Mouse (Mus musculus): ENCODE data around the gene Eif4e. TPM values are rescaled to one million over a fixed set of nuclear protein-coding genes. Genes with fewer than 3 reads are reported as not detected.
A peak's percentile ranks its signal among the peaks of the same experiment; 100 is the strongest.

Gene Eif4e
- total RNA-seq (2014; rRNA removed) (115 and 121 TPM in 2 replicates), polyA plus RNA-seq (2015; fragmentation: Nextera tagmentation; extraction: Ambion mirVana) (322 and 355 TPM in 2 replicates)

DNA sequence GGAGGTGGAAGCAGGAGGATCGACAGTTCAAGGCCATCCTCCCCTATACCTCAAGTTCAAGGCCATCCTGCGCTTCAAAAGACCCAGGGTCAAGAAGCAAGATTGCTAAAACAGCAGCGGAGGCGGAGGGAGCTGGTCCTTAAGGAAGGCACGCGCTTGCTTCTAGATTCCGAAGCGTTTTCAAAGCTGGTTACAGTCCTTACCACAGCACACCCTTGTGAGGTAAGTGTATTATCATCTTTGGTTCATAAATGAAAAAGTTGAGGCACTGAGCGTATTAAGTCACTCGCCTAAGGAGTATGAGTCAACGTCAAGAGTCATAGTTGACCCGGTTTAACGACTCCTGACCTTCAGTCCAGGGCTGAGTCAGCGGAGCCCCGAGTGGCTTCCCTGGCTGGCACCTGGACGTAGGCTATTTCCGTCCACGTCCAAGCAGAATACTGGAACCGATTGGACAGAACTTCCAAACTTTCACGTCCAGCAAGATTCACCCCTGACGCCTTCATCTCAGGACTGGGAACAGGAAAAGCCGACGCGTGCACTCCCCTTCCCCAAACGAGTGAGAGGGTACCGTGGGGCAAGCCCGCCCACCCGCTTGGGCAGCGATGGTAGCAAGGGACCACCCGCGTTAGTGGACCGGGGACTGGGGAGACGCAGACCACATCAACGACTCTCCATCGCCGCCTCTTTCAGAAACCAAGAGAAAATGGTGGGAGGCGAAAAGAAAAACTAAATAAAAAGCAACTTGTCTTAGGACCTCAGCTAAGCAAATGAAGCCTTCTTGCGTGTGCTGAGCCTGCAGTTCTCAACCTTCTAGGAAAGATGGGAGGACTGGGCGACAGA lies at the start of gene Eif4e:
Eif4e (plus strand) TSS at position 107 of the 843 bp plus-strand sequence.
- Histone ChIP-seq H3K4me3 (ENCODE audit: low read depth, low read length) (peak within 1 kb of the TSS; percentile 100), H3K9me3 (ENCODE audit: low read length) (no peaks in the 10 kb centered on the region), H3K27me3 (ENCODE audit: insufficient read depth, low read length) (no peaks in the 10 kb centered on the region; the same call in 1 of the 2 replicates), H3K9ac (peak within 1 kb of the TSS; percentile 42), H3K4me1 (ENCODE audit: insufficient read depth) (peaks cover 21% of the 10 kb centered on the region; the same call in 1 of the 2 replicates), H3K27ac (ENCODE audit: low read depth, low read length) (peak within 1 kb of the TSS; percentile 36), H3K36me3 (ENCODE audit: insufficient read depth) (no peaks in the 10 kb centered on the region), H3K4me2 (ENCODE audit: low read depth) (peak within 1 kb of the TSS; percentile 93)
- DNase-seq (no peak), ATAC-seq (peak; percentile 1; the same call in 1 of the 2 replicates)
- no peak for TF ChIP-seq CTCF (IDR thresholded peaks at IDR 0.05; ENCODE audit: low read depth)
- WGBS = 3% methylated on average over 39 of the region's 39 CpGs

DNA sequence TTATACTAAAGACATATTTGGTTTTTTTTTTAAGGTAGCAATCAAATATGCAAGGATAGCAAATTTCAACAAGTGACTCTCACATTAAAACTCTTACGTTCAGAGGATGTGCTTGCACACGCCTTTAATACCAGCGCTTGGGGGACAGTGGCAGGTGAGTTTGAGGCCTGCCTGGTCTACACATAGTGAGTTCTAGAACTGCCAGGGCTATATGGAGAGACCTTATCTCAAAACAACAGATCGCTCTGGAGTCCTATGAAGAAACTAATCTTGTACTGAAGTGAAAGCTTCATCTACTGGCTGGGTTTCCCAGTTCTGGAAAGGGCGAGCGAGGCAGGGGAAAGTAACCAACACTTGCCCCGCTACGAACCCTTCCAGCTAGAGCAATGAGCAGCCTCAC lies 46.5 kb upstream of the Eif4e start:
- no peak overlapping the region for H3K4me3 ChIP-seq (ENCODE audit: low read depth, low read length)
- WGBS = 96% methylated on average over 8 of the region's 8 CpGs
- no peaks in the 10 kb centered on the region for H3K4me1 ChIP-seq (ENCODE audit: insufficient read depth)
- no peak overlapping the region for H3K27ac ChIP-seq (ENCODE audit: low read depth, low read length)
- H3K36me3 ChIP-seq (ENCODE audit: insufficient read depth) = peaks cover 18% of the 10 kb centered on the region
- no peaks in the 10 kb centered on the region for H3K27me3 ChIP-seq (ENCODE audit: insufficient read depth, low read length)
- ATAC-seq (no peak), DNase-seq (no peak)
- TF ChIP-seq CTCF (IDR thresholded peaks at IDR 0.05; ENCODE audit: low read depth) = no peak
- H3K4me2 ChIP-seq (ENCODE audit: low read depth) = no peak overlapping the region
- H3K9me3 ChIP-seq (ENCODE audit: low read length) = no peaks in the 10 kb centered on the region
- no peak overlapping the region for H3K9ac ChIP-seq

GRCm38 (mm10) chr3:138481526-138482284 lies 44.3 kb upstream of the Eif4e start:
- H3K27ac ChIP-seq (ENCODE audit: low read depth, low read length) = no peak overlapping the region

DNA sequence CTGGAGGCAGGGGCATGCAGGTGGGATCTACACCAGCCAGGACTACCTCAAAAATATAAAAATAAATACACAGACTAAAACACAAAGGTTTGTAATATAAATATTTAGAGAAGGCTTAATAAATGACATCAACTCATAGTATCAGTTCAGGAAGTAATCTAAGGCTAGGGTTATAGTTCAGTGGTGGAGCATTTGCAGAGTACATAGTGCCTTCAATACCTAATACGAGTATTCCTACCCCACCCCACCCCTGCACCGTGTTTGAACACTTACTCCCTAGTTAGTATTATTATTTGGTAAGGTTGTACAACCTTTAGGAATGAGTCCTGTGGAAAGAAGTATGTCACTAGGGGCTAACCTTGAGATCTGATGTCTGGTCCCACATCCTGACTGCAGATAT lies 42.7 kb upstream of the Eif4e start:
- Histone ChIP-seq H3K36me3 (ENCODE audit: insufficient read depth) (peaks cover 16% of the 10 kb centered on the region), H3K4me2 (ENCODE audit: low read depth) (no peak overlapping the region), H3K9me3 (ENCODE audit: low read length) (no peaks in the 10 kb centered on the region), H3K4me3 (ENCODE audit: low read depth, low read length) (no peak overlapping the region), H3K4me1 (ENCODE audit: insufficient read depth) (no peaks in the 10 kb centered on the region), H3K27ac (ENCODE audit: low read depth, low read length) (no peak overlapping the region), H3K9ac (no peak overlapping the region), H3K27me3 (ENCODE audit: insufficient read depth, low read length) (no peaks in the 10 kb centered on the region)
- WGBS = 92% methylated on average over 2 of the region's 2 CpGs
- TF ChIP-seq CTCF (IDR thresholded peaks at IDR 0.05; ENCODE audit: low read depth) = no peak
- ATAC-seq = no peak
- DNase-seq = no peak

More at GRCm38 (mm10) chr3:138481526-138482284, 44.3 kb upstream of the Eif4e start:
- no peaks in the 10 kb centered on the region for H3K4me1 ChIP-seq (ENCODE audit: insufficient read depth)
- 48% methylated on average over 14 of the region's 14 CpGs for WGBS
- TF ChIP-seq CTCF (IDR thresholded peaks at IDR 0.05; ENCODE audit: low read depth) = no peak
- ATAC-seq (no peak), DNase-seq (no peak)
- H3K9me3 ChIP-seq (ENCODE audit: low read length) = no peaks in the 10 kb centered on the region
- H3K4me3 ChIP-seq (ENCODE audit: low read depth, low read length) = no peak overlapping the region
- no peak overlapping the region for H3K4me2 ChIP-seq (ENCODE audit: low read depth)
- H3K36me3 ChIP-seq (ENCODE audit: insufficient read depth) = peaks cover 18% of the 10 kb centered on the region
- H3K27me3 ChIP-seq (ENCODE audit: insufficient read depth, low read length) = no peaks in the 10 kb centered on the region
- no peak overlapping the region for H3K9ac ChIP-seq

- H3K27ac ChIP-seq (ENCODE audit: low read depth, low read length) = peak overlapping the region; percentile 80
- peak overlapping the region; percentile 72 for H3K9ac ChIP-seq
- H3K27me3 ChIP-seq (ENCODE audit: insufficient read depth, low read length) = no peaks in the 10 kb centered on the region
- TF ChIP-seq CTCF (IDR thresholded peaks at IDR 0.05; ENCODE audit: low read depth) = no peak
- peak; percentile 13 for ATAC-seq
- H3K9me3 ChIP-seq (ENCODE audit: low read length) = no peaks in the 10 kb centered on the region
- 0 out of 2 replicates have a peak, but pooled peaks cover 2% of the 10 kb centered on the region for H3K4me1 ChIP-seq (ENCODE audit: insufficient read depth)
- peak overlapping the region; percentile 83 for H3K4me3 ChIP-seq (ENCODE audit: low read depth, low read length)
- under 1% methylated on average over 61 of the region's 61 CpGs for WGBS
- peak; percentile 24 for DNase-seq
- H3K36me3 ChIP-seq (ENCODE audit: insufficient read depth) = no peaks in the 10 kb centered on the region
- peak overlapping the region; percentile 72 for H3K4me2 ChIP-seq (ENCODE audit: low read depth)
Measured at GRCm38 (mm10) chr3:138488584-138489326, 37.2 kb upstream of the Eif4e start.

DNA sequence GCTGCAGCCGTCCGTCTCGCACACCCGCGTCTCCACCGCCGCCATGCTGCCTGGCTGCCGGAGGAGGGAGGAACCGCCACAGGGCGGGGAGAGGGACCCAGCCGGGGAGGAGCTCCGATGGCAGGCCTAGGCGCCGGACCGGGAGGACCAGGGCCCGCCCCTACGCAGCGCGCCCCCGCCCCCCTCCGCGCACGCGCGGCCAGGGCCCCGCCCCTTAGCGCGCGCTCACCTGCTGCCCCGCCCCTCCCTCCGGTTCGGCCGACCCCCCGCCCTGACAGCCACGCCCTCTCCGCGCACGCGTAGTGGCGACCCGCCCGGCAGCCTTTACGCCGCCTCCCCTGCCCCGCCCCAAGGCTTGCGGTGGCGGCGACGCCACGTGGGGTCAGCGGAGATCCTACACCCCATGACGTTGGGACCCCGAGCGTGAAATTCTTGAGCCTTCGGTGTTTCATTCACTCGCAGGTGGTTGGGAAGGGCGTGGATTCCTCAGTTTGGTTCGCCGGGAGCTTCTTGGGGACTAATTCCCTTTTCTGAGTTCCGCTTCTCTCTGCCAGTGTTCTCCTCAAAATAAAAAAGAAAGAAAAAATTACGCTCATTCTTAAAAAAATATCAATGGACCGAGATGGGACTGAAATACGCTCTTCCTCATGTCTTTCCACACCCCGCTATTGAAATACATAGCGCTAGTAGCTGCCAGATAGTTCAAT lies 36.5 kb upstream of the Eif4e start, which contains the start of gene Metap1:
Metap1 (minus strand) TSS at position 189 of the 707 bp plus-strand sequence.
- 4% methylated on average over 39 of the region's 65 CpGs for WGBS
- H3K4me3 ChIP-seq (ENCODE audit: low read depth, low read length) = peak within 1 kb of the TSS; percentile 83
- peak; percentile 98 for ATAC-seq
- peak within 1 kb of the TSS; percentile 80 for H3K27ac ChIP-seq (ENCODE audit: low read depth, low read length)
- peak within 1 kb of the TSS; percentile 72 for H3K4me2 ChIP-seq (ENCODE audit: low read depth)
- no peaks in the 10 kb centered on the region for H3K36me3 ChIP-seq (ENCODE audit: insufficient read depth)
- no peaks in the 10 kb centered on the region for H3K27me3 ChIP-seq (ENCODE audit: insufficient read depth, low read length)
- no peak; the same call in none of the 2 replicates for TF ChIP-seq CTCF (IDR thresholded peaks at IDR 0.05; ENCODE audit: low read depth)
- peak; percentile 97 for DNase-seq
- no peaks in the 10 kb centered on the region for H3K9me3 ChIP-seq (ENCODE audit: low read length)
- H3K4me1 ChIP-seq (ENCODE audit: insufficient read depth) = 0 out of 2 replicates have a peak, but pooled peaks cover 2% of the 10 kb centered on the region
- H3K9ac ChIP-seq = peak within 1 kb of the TSS; percentile 72

Data from forebrain, postnatal 0 days (tissue).